Mouse (Mus musculus) T-helper 1 cell (primary cell): Measurements from ENCODE around the gene Ing3.

ENCODE experiments used
- in situ Hi-C: fragments of 300-600 bp; cut with MboI, MseI; formaldehyde crosslinking; loops from one replicate; pipeline ENCODE4 v1.15.1; 2025; ENCODE audit warnings: high pct_unique_total_duplicates

The Ing3 gene

DNA sequence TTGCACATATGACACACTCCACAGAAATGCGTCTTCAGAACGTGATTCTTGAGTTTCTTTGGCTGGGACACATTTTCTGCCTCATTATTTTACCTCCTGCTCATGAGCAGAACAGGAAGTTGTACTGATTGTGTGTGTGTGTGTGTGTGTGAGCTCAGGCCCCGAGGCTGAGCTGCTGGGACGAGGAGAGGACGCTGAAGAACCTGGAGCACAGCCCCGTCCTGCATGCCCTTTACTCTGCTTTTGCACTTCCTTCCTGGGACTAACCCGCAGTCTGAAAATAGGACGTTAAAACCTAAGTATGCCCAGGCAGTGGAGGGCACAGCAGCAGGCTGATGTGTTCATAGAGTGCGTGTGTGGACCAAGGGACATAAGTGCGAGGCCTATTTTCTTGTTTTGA is 70.3 kb downstream of the Ing3 start:
- in situ Hi-C loops: no loop called here

DNA sequence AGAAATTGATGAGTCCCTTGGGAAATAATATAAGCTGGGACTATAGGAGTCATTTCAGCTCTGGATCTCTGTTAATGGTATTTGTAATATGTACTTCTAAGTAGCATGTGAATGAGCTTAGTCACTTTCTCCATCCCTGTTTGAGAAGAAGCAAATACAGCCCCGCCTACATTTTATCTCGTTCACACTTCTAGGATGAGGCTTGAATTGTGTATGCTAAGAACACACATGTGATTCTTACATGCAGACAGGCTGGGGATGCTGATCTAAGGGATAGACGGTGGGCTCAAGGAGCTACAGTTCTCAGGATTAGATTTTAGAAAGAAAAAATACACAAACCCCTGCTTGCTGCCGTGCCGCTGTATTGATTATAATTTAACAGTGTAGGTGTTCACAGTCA is 71.3 kb downstream of the Ing3 start:
- in situ Hi-C loops: no loop called here

DNA sequence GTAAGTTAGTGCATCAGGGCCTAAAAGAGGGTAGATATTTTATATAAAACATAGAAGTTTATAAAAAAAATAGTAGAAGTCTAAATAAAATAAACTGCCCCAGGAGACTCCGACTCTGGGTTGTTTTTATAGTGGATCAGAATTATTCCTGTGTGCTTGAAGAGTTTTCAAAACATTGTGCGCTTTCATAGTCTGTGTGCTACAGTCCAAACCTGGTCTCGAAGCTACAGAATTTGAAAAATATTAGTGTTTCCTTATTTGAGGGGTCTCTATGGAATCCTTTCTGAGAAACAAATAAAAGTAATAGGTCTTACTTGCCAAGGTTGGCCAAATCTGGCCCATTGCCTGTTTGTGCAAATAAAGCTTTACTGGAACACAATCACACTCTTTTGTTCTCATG is 71.9 kb downstream of the Ing3 start:
- in situ Hi-C loops: no loop called here

DNA sequence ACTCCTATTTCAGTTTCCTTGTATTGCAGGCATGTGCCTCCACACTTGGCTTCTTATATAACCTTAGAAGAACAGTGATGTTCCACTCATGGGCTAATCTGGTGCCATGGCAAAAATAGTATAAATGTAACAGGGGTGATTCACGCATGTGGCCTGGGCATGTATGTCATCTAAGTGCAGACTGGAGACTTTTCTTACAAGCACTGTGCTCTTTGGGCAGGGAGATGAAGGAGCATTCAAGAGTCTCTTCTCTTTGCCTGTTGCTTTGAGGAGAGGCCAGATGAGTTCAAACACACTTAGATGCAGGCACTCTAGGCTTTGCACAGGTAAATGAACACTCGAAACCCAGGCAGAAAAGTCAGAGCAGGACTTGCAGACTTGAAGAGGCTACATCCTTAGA is 74.8 kb downstream of the Ing3 start:
- in situ Hi-C loops: no loop called here
